In genomic region chr11:69092871-69093270, GRCm38 (mm10) we compare ENCODE assay signal across 12 mouse cellular contexts. TPM values are rescaled to one million over a fixed set of nuclear protein-coding genes. Genes with fewer than 3 reads are reported as not detected.
DNase-seq lines count a peak whose midpoint lies in the region; ATAC-seq and TF ChIP-seq lines count a peak whose summit lies in the region.
"Had no signal": no experiment of that assay in that cellular context is flagged by ENCODE, and none has a peak within 500 bp of the region (broad histone marks: within the 10 kb centered on the region; RNA-seq: fewer than 3 reads in every experiment).

No protein-coding gene starts in this region.

- 90% methylated on average over 4 of the region's 4 CpGs for WGBS in hindbrain, postnatal 0 days
- 93% methylated on average over 4 of the region's 4 CpGs for WGBS in hindbrain, embryonic 13.5 days

- peaks cover 6% of the 10 kb centered on the region; the same call in 1 of the 2 replicates for H3K36me3 ChIP-seq in hindbrain, postnatal 0 days (ENCODE audit: insufficient read depth, low read length)
- H3K36me3 ChIP-seq in hindbrain, embryonic 13.5 days = peaks cover 28% of the 10 kb centered on the region
- H3K36me3 ChIP-seq in megakaryocyte, embryonic 14.5 days (replicated peaks; ENCODE audit: low read length) = peaks cover 40% of the 10 kb centered on the region

- peaks cover 28% of the 10 kb centered on the region for H3K4me1 ChIP-seq in hindbrain, postnatal 0 days (ENCODE audit: insufficient read depth, low read length)
- H3K4me1 ChIP-seq in hindbrain, embryonic 13.5 days (replicated peaks) = peaks cover 68% of the 10 kb centered on the region
- peaks cover 84% of the 10 kb centered on the region for H3K4me1 ChIP-seq in megakaryocyte, embryonic 14.5 days

- no peak overlapping the region for H3K4me2 ChIP-seq in hindbrain, postnatal 0 days (ENCODE audit: low read depth, low read length)
- no peak overlapping the region for H3K4me2 ChIP-seq in hindbrain, embryonic 13.5 days
- H3K4me2 ChIP-seq: embryonic facial prominence, embryonic 15.5 days; heart, embryonic 12.5 days; liver, embryonic 13.5 days had no signal

- ATAC-seq in hindbrain, postnatal 0 days = no peak
- ATAC-seq in hindbrain, embryonic 13.5 days (ENCODE audit: low FRiP score) = no peak
- ATAC-seq in megakaryocyte, adult 5-6 weeks (ENCODE audit: poor library complexity, severe bottlenecking) = no peak
- no peak for ATAC-seq in granulocyte monocyte progenitor cell, adult 5-6 weeks (replicated peaks; ENCODE audit: poor library complexity, severe bottlenecking)
- ATAC-seq: forebrain, embryonic 16.5 days had no signal

- no peak overlapping the region for H3K9ac ChIP-seq in hindbrain, postnatal 0 days (replicated peaks; ENCODE audit: low read length)
- no peak overlapping the region for H3K9ac ChIP-seq in hindbrain, embryonic 13.5 days
- H3K9ac ChIP-seq: embryonic facial prominence, embryonic 15.5 days; heart, embryonic 12.5 days; liver, embryonic 13.5 days had no signal

- H3K27ac ChIP-seq in hindbrain, postnatal 0 days = peak overlapping the region; percentile 21; the same call in 1 of the 2 replicates
- no peak overlapping the region for H3K27ac ChIP-seq in hindbrain, embryonic 13.5 days
- H3K27ac ChIP-seq: liver, embryonic 13.5 days had no signal

- no peak overlapping the region for H3K4me3 ChIP-seq in hindbrain, postnatal 0 days (ENCODE audit: low read length)
- H3K4me3 ChIP-seq in hindbrain, embryonic 13.5 days = no peak overlapping the region
- peak overlapping the region; percentile 66 for H3K4me3 ChIP-seq in megakaryocyte, embryonic 14.5 days (replicated peaks)
- H3K4me3 ChIP-seq: embryonic facial prominence, embryonic 15.5 days; liver, embryonic 13.5 days had no signal

- H3K9me3 ChIP-seq in hindbrain, postnatal 0 days (ENCODE audit: low read length) = no peaks in the 10 kb centered on the region
- H3K9me3 ChIP-seq in hindbrain, embryonic 13.5 days = no peaks in the 10 kb centered on the region
- H3K9me3 ChIP-seq in megakaryocyte, embryonic 14.5 days = no peaks in the 10 kb centered on the region
- H3K9me3 ChIP-seq: embryonic facial prominence, embryonic 15.5 days; heart, embryonic 12.5 days; liver, embryonic 13.5 days had no signal

- peak; percentile 11; the same call in 1 of the 2 replicates for TF ChIP-seq CTCF in hindbrain, postnatal 0 days (IDR thresholded peaks at IDR 0.05; ENCODE audit: low read depth)

- H3K27me3 ChIP-seq in hindbrain, postnatal 0 days (ENCODE audit: insufficient read depth, low read length) = no peaks in the 10 kb centered on the region
- 0 out of 2 replicates have a peak, but pooled peaks cover 2% of the 10 kb centered on the region for H3K27me3 ChIP-seq in hindbrain, embryonic 13.5 days
- no peaks in the 10 kb centered on the region for H3K27me3 ChIP-seq in megakaryocyte, embryonic 14.5 days (replicated peaks)
- H3K27me3 ChIP-seq: embryonic facial prominence, embryonic 15.5 days; heart, embryonic 12.5 days; liver, embryonic 13.5 days had no signal

- DNase-seq in hindbrain, postnatal 0 days (ENCODE audit: low spot score) = no peak
- DNase-seq in T-cell, adult 2 months (ENCODE audit: low spot score) = peak; percentile 51
- DNase-seq in cerebellum, postnatal 25 days = no peak

RNA-seq across cellular contexts. Expression of gene Per1, which starts 2.1 kb away (rescaled TPM):
- 24.4 and 27.1 TPM in 2 replicates for total RNA-seq in hindbrain, postnatal 0 days (2014; rRNA removed)
- polyA plus RNA-seq in hindbrain, postnatal 0 days (2015; fragmentation: Nextera tagmentation; extraction: Ambion mirVana) = 11.9 and 15.9 TPM in 2 replicates
- polyA plus RNA-seq in hindbrain, embryonic 13.5 days (2015; fragmentation: Nextera tagmentation; extraction: Ambion mirVana) = 7.4 and 9.4 TPM in 2 replicates
- polyA plus RNA-seq in megakaryocyte, embryonic 14.5 days (2012; ENCODE audit: insufficient read depth, low replicate concordance) = 42.3 and 83.5 TPM in 2 replicates
- 6.7 and 12.5 TPM in 2 replicates for total RNA-seq in megakaryocyte, adult 5-6 weeks (2015)
- 7.9 and 8.5 TPM in 2 replicates for total RNA-seq in megakaryocyte, adult 5-6 weeks (2017)
- total RNA-seq in granulocyte monocyte progenitor cell, adult 5-6 weeks (2014; fragmentation: Nextera tagmentation) = 10.3 and 11.7 TPM in 2 replicates
- total RNA-seq in granulocyte monocyte progenitor cell, adult 5-6 weeks (2017) = 9.4 and 9.8 TPM in 2 replicates

RNA-seq across cellular contexts. Expression of gene Vamp2, which starts 4.6 kb away (rescaled TPM):
- total RNA-seq in hindbrain, postnatal 0 days (2014; rRNA removed) = 146 and 148 TPM in 2 replicates
- polyA plus RNA-seq in hindbrain, postnatal 0 days (2015; fragmentation: Nextera tagmentation; extraction: Ambion mirVana) = 417 and 489 TPM in 2 replicates
- 217 and 227 TPM in 2 replicates for polyA plus RNA-seq in hindbrain, embryonic 13.5 days (2015; fragmentation: Nextera tagmentation; extraction: Ambion mirVana)
- polyA plus RNA-seq in megakaryocyte, embryonic 14.5 days (2012; ENCODE audit: insufficient read depth, low replicate concordance) = 61.5 and 159 TPM in 2 replicates
- 53.9 and 66.6 TPM in 2 replicates for total RNA-seq in megakaryocyte, adult 5-6 weeks (2015)
- 11.2 and 21.8 TPM in 2 replicates for total RNA-seq in megakaryocyte, adult 5-6 weeks (2017)
- 59.2 and 63.1 TPM in 2 replicates for total RNA-seq in granulocyte monocyte progenitor cell, adult 5-6 weeks (2014; fragmentation: Nextera tagmentation)
- total RNA-seq in granulocyte monocyte progenitor cell, adult 5-6 weeks (2017) = 7.2 and 8.6 TPM in 2 replicates

RNA-seq across cellular contexts. Expression of gene Tmem107, which starts 22.3 kb away (rescaled TPM):
- total RNA-seq in hindbrain, postnatal 0 days (2014; rRNA removed) = 68.9 and 135 TPM in 2 replicates
- polyA plus RNA-seq in hindbrain, postnatal 0 days (2015; fragmentation: Nextera tagmentation; extraction: Ambion mirVana) = 28.6 and 34.1 TPM in 2 replicates
- 28.7 and 41.0 TPM in 2 replicates for polyA plus RNA-seq in hindbrain, embryonic 13.5 days (2015; fragmentation: Nextera tagmentation; extraction: Ambion mirVana)
- 40.2 and 62.0 TPM in 2 replicates for polyA plus RNA-seq in megakaryocyte, embryonic 14.5 days (2012; ENCODE audit: insufficient read depth, low replicate concordance)
- total RNA-seq in megakaryocyte, adult 5-6 weeks (2015) = 13.2 and 15.7 TPM in 2 replicates
- 11.4 and 26.6 TPM in 2 replicates for total RNA-seq in megakaryocyte, adult 5-6 weeks (2017)
- 15.1 and 48.9 TPM in 2 replicates for total RNA-seq in granulocyte monocyte progenitor cell, adult 5-6 weeks (2014; fragmentation: Nextera tagmentation)
- 10.4 and 24.9 TPM in 2 replicates for total RNA-seq in granulocyte monocyte progenitor cell, adult 5-6 weeks (2017)

RNA-seq across cellular contexts. Expression of gene Hes7, which starts 27.3 kb away (rescaled TPM):
- total RNA-seq in hindbrain, postnatal 0 days (2014; rRNA removed) = 1.4 and 2.5 TPM in 2 replicates
- polyA plus RNA-seq in hindbrain, postnatal 0 days (2015; fragmentation: Nextera tagmentation; extraction: Ambion mirVana) = 1.3 and 1.9 TPM in 2 replicates
- polyA plus RNA-seq in hindbrain, embryonic 13.5 days (2015; fragmentation: Nextera tagmentation; extraction: Ambion mirVana) = 0.26 and 0.35 TPM in 2 replicates
- polyA plus RNA-seq in megakaryocyte, embryonic 14.5 days (2012; ENCODE audit: insufficient read depth, low replicate concordance) = 7.5 and 44.1 TPM in 2 replicates
- total RNA-seq in megakaryocyte, adult 5-6 weeks (2015) = not detected in 2 replicates
- total RNA-seq in megakaryocyte, adult 5-6 weeks (2017) = not detected in 2 replicates
- not detected in 2 replicates for total RNA-seq in granulocyte monocyte progenitor cell, adult 5-6 weeks (2014; fragmentation: Nextera tagmentation)
- not detected in 2 replicates for total RNA-seq in granulocyte monocyte progenitor cell, adult 5-6 weeks (2017)
- total RNA-seq: megakaryocyte-erythroid progenitor cell, adult 5-6 weeks had no signal

RNA-seq across cellular contexts. Expression of gene 9130213A22Rik, which starts 29.5 kb away (rescaled TPM):
- total RNA-seq in hindbrain, postnatal 0 days (2014; rRNA removed) = 1.2 and 1.4 TPM in 2 replicates
- 1.0 and 1.2 TPM in 2 replicates for polyA plus RNA-seq in hindbrain, postnatal 0 days (2015; fragmentation: Nextera tagmentation; extraction: Ambion mirVana)
- polyA plus RNA-seq in hindbrain, embryonic 13.5 days (2015; fragmentation: Nextera tagmentation; extraction: Ambion mirVana) = 0.13 and 0.25 TPM in 2 replicates
- polyA plus RNA-seq in megakaryocyte, embryonic 14.5 days (2012; ENCODE audit: insufficient read depth, low replicate concordance) = 1.3 and 13.9 TPM in 2 replicates
- total RNA-seq in megakaryocyte, adult 5-6 weeks (2015) = not detected in 2 replicates
- not detected in 2 replicates for total RNA-seq in megakaryocyte, adult 5-6 weeks (2017)
- total RNA-seq in granulocyte monocyte progenitor cell, adult 5-6 weeks (2014; fragmentation: Nextera tagmentation) = 0.17 TPM in 1 of 2 replicates, not detected in the other
- total RNA-seq in granulocyte monocyte progenitor cell, adult 5-6 weeks (2017) = not detected in 2 replicates
- total RNA-seq: megakaryocyte-erythroid progenitor cell, adult 5-6 weeks had no signal
- polyA plus RNA-seq: liver, embryonic 13.5 days had no signal
